In the genomic region with DNA sequence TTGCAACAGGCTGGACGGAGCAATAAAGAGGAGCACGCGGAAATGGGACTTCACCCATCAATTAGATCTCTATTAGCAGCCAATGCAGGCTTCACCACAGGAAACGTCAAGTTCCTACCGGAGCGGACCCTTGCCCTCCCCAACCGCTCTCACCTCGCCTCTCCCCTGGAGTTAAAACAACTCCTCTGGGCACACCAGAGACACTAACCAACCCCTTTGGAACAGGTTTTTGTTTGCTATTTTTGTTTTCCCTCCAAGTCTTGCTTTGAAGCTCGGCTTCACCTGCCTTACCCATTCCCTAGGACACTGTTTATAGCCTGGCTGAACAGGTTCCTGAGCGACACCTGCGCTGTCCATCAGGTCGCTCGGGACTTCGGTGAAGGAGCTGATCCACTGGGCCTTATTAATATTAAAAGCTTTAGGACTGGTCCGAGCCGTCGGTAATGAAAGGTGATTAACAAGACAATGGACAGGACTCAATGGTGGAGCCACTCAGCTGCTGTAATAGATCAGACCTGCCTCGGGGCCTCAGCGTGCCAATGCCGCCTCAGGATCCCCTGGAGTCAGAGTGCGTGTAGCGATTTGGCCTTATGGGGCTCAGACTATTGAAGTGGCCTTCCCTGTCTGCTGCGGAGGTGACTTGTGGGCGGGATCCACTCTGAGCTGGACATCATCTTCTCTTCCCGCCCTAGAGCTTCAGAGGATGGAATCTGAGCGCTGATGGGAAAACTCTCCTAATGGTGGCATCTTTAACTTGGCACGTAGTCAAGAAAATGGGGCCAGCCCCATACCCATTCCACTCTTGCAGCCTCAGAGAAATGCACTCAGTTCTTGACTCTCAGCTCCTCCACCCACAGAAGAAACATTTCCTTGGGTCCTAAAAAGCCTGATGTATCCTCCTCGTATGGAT, we compare ENCODE assay signal across 10 mouse cellular contexts. TPM values are rescaled to one million over a fixed set of nuclear protein-coding genes. Genes with fewer than 3 reads are reported as not detected.
DNase-seq lines count a peak whose midpoint lies in the region; ATAC-seq and TF ChIP-seq lines count a peak whose summit lies in the region.
"Had no signal": no experiment of that assay in that cellular context is flagged by ENCODE, and none has a peak within 500 bp of the region (broad histone marks: within the 10 kb centered on the region; RNA-seq: fewer than 3 reads in every experiment).

No protein-coding gene starts in this region.

- no peak for TF ChIP-seq CTCF in forebrain, postnatal 0 days (IDR thresholded peaks at IDR 0.05; ENCODE audit: low read depth)

- peaks cover 82% of the 10 kb centered on the region for H3K27me3 ChIP-seq in heart, embryonic 11.5 days (ENCODE audit: control insufficient read depth, insufficient read depth, low read length)
- peaks cover 68% of the 10 kb centered on the region for H3K27me3 ChIP-seq in forebrain, postnatal 0 days (ENCODE audit: insufficient read depth, low read length)
- H3K27me3 ChIP-seq in midbrain, embryonic 13.5 days: peaks cover 97% of the 10 kb centered on the region

- H3K27ac ChIP-seq in heart, embryonic 11.5 days (ENCODE audit: low read depth, low read length): no peak overlapping the region
- H3K27ac ChIP-seq in forebrain, postnatal 0 days (ENCODE audit: low read depth, low read length): no peak overlapping the region
- no peak overlapping the region for H3K27ac ChIP-seq in midbrain, embryonic 13.5 days
- H3K27ac ChIP-seq: kidney, embryonic 15.5 days had no signal

- no peaks in the 10 kb centered on the region for H3K36me3 ChIP-seq in heart, embryonic 11.5 days (ENCODE audit: control insufficient read depth, insufficient read depth, low read length)
- no peaks in the 10 kb centered on the region for H3K36me3 ChIP-seq in forebrain, postnatal 0 days (ENCODE audit: insufficient read depth)
- H3K36me3 ChIP-seq in midbrain, embryonic 13.5 days: no peaks in the 10 kb centered on the region
- H3K36me3 ChIP-seq: kidney, embryonic 15.5 days had no signal

- no peak for DNase-seq in heart, postnatal 14 days
- peak; percentile 13 for DNase-seq in MN1 (ENCODE audit: low spot score)
- DNase-seq in forebrain, postnatal 0 days: no peak
- no peak for DNase-seq in layer of hippocampus, adult 9-10 months (ENCODE audit: low spot score)
- no peak for DNase-seq in left cerebral cortex, adult 18-20 months (ENCODE audit: low spot score in 2 of 2)
- DNase-seq in adrenal gland, postnatal 36 days: no peak
- DNase-seq: lung, postnatal 4 days had no signal

- peak overlapping the region; percentile 43 for H3K4me2 ChIP-seq in heart, embryonic 11.5 days
- peak overlapping the region; percentile 47 for H3K4me2 ChIP-seq in forebrain, postnatal 0 days (ENCODE audit: low read depth)
- H3K4me2 ChIP-seq in midbrain, embryonic 13.5 days (replicated peaks): peak overlapping the region; percentile 53

- ATAC-seq in heart, embryonic 11.5 days (replicated peaks; ENCODE audit: insufficient number of reproducible peaks, low FRiP score, low TSS enrichment): no peak
- no peak for ATAC-seq in forebrain, postnatal 0 days
- ATAC-seq in midbrain, embryonic 13.5 days: peak; percentile 44

- no peaks in the 10 kb centered on the region for H3K9me3 ChIP-seq in heart, embryonic 11.5 days (replicated peaks; ENCODE audit: control insufficient read depth, low read length)
- no peaks in the 10 kb centered on the region for H3K9me3 ChIP-seq in forebrain, postnatal 0 days (ENCODE audit: low read length)
- H3K9me3 ChIP-seq in midbrain, embryonic 13.5 days: no peaks in the 10 kb centered on the region
- H3K9me3 ChIP-seq: kidney, embryonic 15.5 days had no signal

- no peak overlapping the region for H3K9ac ChIP-seq in heart, embryonic 11.5 days (ENCODE audit: low read depth, low read length)
- no peak overlapping the region for H3K9ac ChIP-seq in forebrain, postnatal 0 days
- H3K9ac ChIP-seq in midbrain, embryonic 13.5 days (replicated peaks): 0 out of 2 replicates have a peak overlapping the region, but pooled peaks have one; percentile 28
- H3K9ac ChIP-seq: kidney, embryonic 15.5 days had no signal

- 1% methylated on average over 28 of the region's 28 CpGs for WGBS in heart, embryonic 11.5 days (ENCODE audit: insufficient replicate concordance)
- WGBS in forebrain, postnatal 0 days: 3% methylated on average over 28 of the region's 28 CpGs
- under 1% methylated on average over 28 of the region's 28 CpGs for WGBS in midbrain, embryonic 13.5 days

- H3K4me1 ChIP-seq in heart, embryonic 11.5 days (ENCODE audit: control insufficient read depth, insufficient read depth, low read length): no peaks in the 10 kb centered on the region
- H3K4me1 ChIP-seq in forebrain, postnatal 0 days (ENCODE audit: insufficient read depth): 0 out of 2 replicates have a peak, but pooled peaks cover 3% of the 10 kb centered on the region
- H3K4me1 ChIP-seq in midbrain, embryonic 13.5 days (replicated peaks): peaks cover 20% of the 10 kb centered on the region

- no peak overlapping the region for H3K4me3 ChIP-seq in heart, embryonic 11.5 days (ENCODE audit: low read depth, low read length)
- peak overlapping the region; percentile 26 for H3K4me3 ChIP-seq in forebrain, postnatal 0 days (ENCODE audit: low read depth, low read length)
- peak overlapping the region; percentile 30 for H3K4me3 ChIP-seq in midbrain, embryonic 13.5 days (replicated peaks)

- intact Hi-C loops in heart, postnatal 14 days (cut with DNase I): no loop called here

RNA-seq across cellular contexts. Expression of a gene that starts 45.0 kb away (rescaled TPM):
- 57.2 and 61.3 TPM in 2 replicates for polyA plus RNA-seq in heart, embryonic 11.5 days (2014; fragmentation: Nextera tagmentation; extraction: Ambion mirVana)
- 10 to 100 TPM; 43.1 to 45.4 TPM for total RNA-seq in heart, postnatal 14 days (2021)
- total RNA-seq in forebrain, postnatal 0 days (2014; rRNA removed): 58.7 and 73.1 TPM in 2 replicates
- polyA plus RNA-seq in forebrain, postnatal 0 days (2015; fragmentation: Nextera tagmentation; extraction: Ambion mirVana): 45.0 and 52.5 TPM in 2 replicates
- 92.4 and 94.6 TPM in 2 replicates for polyA plus RNA-seq in midbrain, embryonic 13.5 days (2015; fragmentation: Nextera tagmentation; extraction: Ambion mirVana)
- 10 to 100 TPM; 91.8 to 93.4 TPM for total RNA-seq in left cerebral cortex, adult 18-20 months (2021)
- 100 to 1,000 TPM; 121 to 144 TPM for total RNA-seq in adrenal gland, postnatal 36 days (2021)
